Mouse (Mus musculus) liver, embryonic 13.5 days (tissue): ENCODE data around the gene Nme3. TPM values are rescaled to one million over a fixed set of nuclear protein-coding genes. Genes with fewer than 3 reads are reported as not detected.
"Not testable (repeated sequence)": the region's sequence is repeated elsewhere in the genome, so short reads cannot be mapped to it uniquely, and the experiment has no call there.

Experiments used
- ATAC-seq: fragments of 200-750 bp; cut with Nextera tagmentation; 2 replicates; pipeline ENCODE4 v1.8.0; 2017; ENCODE audit warnings: low read depth, mild to moderate bottlenecking, moderate number of reproducible peaks, moderate library complexity
- DNase-seq: peaks from one replicate; pipeline ENCODE4 v3.0.0; 2022
- H3K27ac ChIP-seq: fragments of 300-500 bp; sonication (generic); 2 replicates; pipeline ENCODE4 v1.5.1; 2015; ENCODE audit warnings: moderate library complexity, mild to moderate bottlenecking, inconsistent platforms
- H3K27me3 ChIP-seq: fragments of 300-500 bp; sonication (generic); 2 replicates; pipeline ENCODE4 v1.6.1; 2015; ENCODE audit warnings: mild to moderate bottlenecking, inconsistent platforms
- H3K36me3 ChIP-seq: fragments of 300-500 bp; sonication (generic); 2 replicates; pipeline ENCODE4 v1.6.1; 2015; ENCODE audit warnings: mild to moderate bottlenecking, inconsistent platforms
- H3K4me1 ChIP-seq: fragments of 300-500 bp; sonication (generic); replicated peaks from 2 replicates; pipeline ENCODE4 v1.6.1; 2015; ENCODE audit warnings: inconsistent platforms
- H3K4me2 ChIP-seq: fragments of 300-500 bp; sonication (generic); 2 replicates; pipeline ENCODE4 v1.6.1; 2015; ENCODE audit warnings: inconsistent platforms, mild to moderate bottlenecking, moderate library complexity
- H3K4me3 ChIP-seq: fragments of 300-500 bp; sonication (generic); replicated peaks from 2 replicates; pipeline ENCODE4 v1.5.1; 2015; ENCODE audit warnings: mild to moderate bottlenecking, inconsistent platforms
- H3K9ac ChIP-seq: fragments of 300-500 bp; sonication (generic); 2 replicates; pipeline ENCODE4 v1.6.1; 2015; ENCODE audit warnings: mild to moderate bottlenecking, inconsistent platforms
- H3K9me3 ChIP-seq: fragments of 300-500 bp; sonication (generic); replicated peaks from 2 replicates; pipeline ENCODE4 v1.6.1; 2016; ENCODE audit warnings: inconsistent platforms
- WGBS: fragments of 180-500 bp; shearing (Covaris S2); methylation state at CpG from one replicate; pipeline ENCODE4 v1.1.7; 2015; ENCODE audit not compliant: insufficient replicate concordance; 5-methylcytosine and 5-hydroxymethylcytosine counted together
- polyA plus RNA-seq: library from polyadenylated mRNA; unstranded; fragments of >200 nt; fragmentation: Nextera tagmentation; extraction: Ambion mirVana; gene quantifications from 2 replicates; pipeline ENCODE4 v1.2.1, GENCODE M21; 2015

Nme3 gene
- polyA plus RNA-seq, 1 experiment from 2014 or later = 65.6 TPM

GRCm38 (mm10) chr17:24936259-24937237, 40.2 kb downstream of the Nme3 start, which contains the start of gene Mapk8ip3:
Mapk8ip3 (minus strand) TSS chr17:24936977.
- no peaks in the 10 kb centered on the region for H3K9me3 ChIP-seq
- under 1% methylated on average over 78 of the region's 78 CpGs for WGBS
- H3K4me2 ChIP-seq = peak within 1 kb of the TSS; percentile 87
- peaks cover 41% of the 10 kb centered on the region for H3K4me1 ChIP-seq
- peak within 1 kb of the TSS; percentile 90 for H3K27ac ChIP-seq
- H3K4me3 ChIP-seq = peak within 1 kb of the TSS; percentile 82
- no peaks in the 10 kb centered on the region for H3K27me3 ChIP-seq
- DNase-seq (peak; percentile 97), ATAC-seq (peak; percentile 97)
- H3K9ac ChIP-seq = peak within 1 kb of the TSS; percentile 88
- peaks cover 18% of the 10 kb centered on the region for H3K36me3 ChIP-seq

- peaks cover 41% of the 10 kb centered on the region for H3K4me1 ChIP-seq
- no peak for DNase-seq
- peaks cover 15% of the 10 kb centered on the region for H3K36me3 ChIP-seq
- peak overlapping the region; percentile 87 for H3K4me2 ChIP-seq
- H3K4me3 ChIP-seq = peak overlapping the region; percentile 82
- WGBS = 41% methylated on average over 6 of the region's 6 CpGs
- ATAC-seq = no peak
- H3K27ac ChIP-seq = peak overlapping the region; percentile 90
- H3K9ac ChIP-seq = peak overlapping the region; percentile 88
- H3K9me3 ChIP-seq = no peaks in the 10 kb centered on the region
- no peaks in the 10 kb centered on the region for H3K27me3 ChIP-seq
Observed at GRCm38 (mm10) chr17:24937266-24937665, 41.0 kb downstream of the Nme3 start.

GRCm38 (mm10) chr17:24942453-24942852, 46.2 kb downstream of the Nme3 start:
- H3K36me3 ChIP-seq = peaks cover 47% of the 10 kb centered on the region
- not testable (repeated sequence) for H3K4me1 ChIP-seq, H3K27ac ChIP-seq, H3K27me3 ChIP-seq, H3K9me3 ChIP-seq, H3K4me3 ChIP-seq, H3K4me2 ChIP-seq, H3K9ac ChIP-seq
- peak; percentile 40 for DNase-seq
- ATAC-seq = 0 out of 2 replicates have a peak, but pooled peaks have one; percentile 60
- WGBS = 14% methylated on average over 2 of the region's 2 CpGs

- H3K36me3 ChIP-seq = peaks cover 53% of the 10 kb centered on the region
- WGBS = 83% methylated on average over 7 of the region's 7 CpGs
- H3K9me3 ChIP-seq = no peaks in the 10 kb centered on the region
- H3K27ac ChIP-seq = no peak overlapping the region
- H3K4me2 ChIP-seq = no peak overlapping the region
- ATAC-seq (no peak), DNase-seq (no peak)
- no peak overlapping the region for H3K4me3 ChIP-seq
- H3K9ac ChIP-seq = no peak overlapping the region
- H3K27me3 ChIP-seq = no peaks in the 10 kb centered on the region
- no peaks in the 10 kb centered on the region for H3K4me1 ChIP-seq
Observed at GRCm38 (mm10) chr17:24943036-24943435, 46.7 kb downstream of the Nme3 start.

- DNase-seq, H3K27me3 ChIP-seq: not testable (repeated sequence)
Observed at GRCm38 (mm10) chr17:24943589-24943988, 47.3 kb downstream of the Nme3 start.

More at GRCm38 (mm10) chr17:24943589-24943988, 47.3 kb downstream of the Nme3 start:
- not testable (repeated sequence) for H3K27ac ChIP-seq, H3K4me1 ChIP-seq, H3K4me2 ChIP-seq, H3K9me3 ChIP-seq, H3K4me3 ChIP-seq, H3K9ac ChIP-seq, ATAC-seq
- H3K36me3 ChIP-seq = peaks cover 59% of the 10 kb centered on the region
- 81% methylated on average over 1 of the region's 1 CpGs for WGBS

Other genes starting within 250 kb of the Nme3 start
- gene Slc9a3r2, start 246.2 kb upstream of the Nme3 start, polyA plus RNA-seq = 9.8 and 10.2 TPM in 2 replicates
- gene Npw, start 238.0 kb upstream of the Nme3 start, polyA plus RNA-seq = 0.24 and 0.28 TPM in 2 replicates
- gene Zfp598, start 226.8 kb upstream of the Nme3 start, polyA plus RNA-seq = 9.5 and 13.1 TPM in 2 replicates
- gene Syngr3, start 206.5 kb upstream of the Nme3 start, polyA plus RNA-seq = 0.10 and 0.31 TPM in 2 replicates
- 41.3 and 47.7 TPM in 2 replicates for gene Gfer, start 200.3 kb upstream of the Nme3 start, polyA plus RNA-seq
- gene Noxo1, start 200.3 kb upstream of the Nme3 start, polyA plus RNA-seq = 0.14 and 0.34 TPM in 2 replicates
- 53.0 and 53.2 TPM in 2 replicates for gene Tbl3, start 188.8 kb upstream of the Nme3 start, polyA plus RNA-seq
- gene Rnf151, start 178.4 kb upstream of the Nme3 start, polyA plus RNA-seq = 0.10 TPM in 1 of 2 replicates, not detected in the other
- gene Rps2, start 178.4 kb upstream of the Nme3 start, polyA plus RNA-seq = 1,350 and 1,469 TPM in 2 replicates
- 206 and 216 TPM in 2 replicates for gene Ndufb10, start 172.0 kb upstream of the Nme3 start, polyA plus RNA-seq
- gene Rpl3l, start 168.7 kb upstream of the Nme3 start, polyA plus RNA-seq = 0.10 TPM in 1 of 2 replicates, not detected in the other
- 21.3 and 21.8 TPM in 2 replicates for gene Msrb1, start 159.9 kb upstream of the Nme3 start, polyA plus RNA-seq
- not detected in 2 replicates for gene Hs3st6, start 143.5 kb upstream of the Nme3 start, polyA plus RNA-seq
- gene Meiob, start 92.2 kb upstream of the Nme3 start, polyA plus RNA-seq = 1.5 and 1.6 TPM in 2 replicates
- gene Hagh, start 56.4 kb upstream of the Nme3 start, polyA plus RNA-seq = 79.5 and 83.1 TPM in 2 replicates
- 34.6 and 34.9 TPM in 2 replicates for gene Fahd1, start 46.1 kb upstream of the Nme3 start, polyA plus RNA-seq
- 5.1 and 6.0 TPM in 2 replicates for gene Igfals, start 30.5 kb upstream of the Nme3 start, polyA plus RNA-seq
- 89.3 and 93.2 TPM in 2 replicates for gene Nubp2, start 10.2 kb upstream of the Nme3 start, polyA plus RNA-seq
- 37.9 and 38.4 TPM in 2 replicates for gene Spsb3, start 9.9 kb upstream of the Nme3 start, polyA plus RNA-seq
- 13.8 and 14.6 TPM in 2 replicates for gene Eme2, start 1.4 kb upstream of the Nme3 start, polyA plus RNA-seq
- 84.2 TPM in 2 replicates for gene Mrps34, start 1.4 kb upstream of the Nme3 start, polyA plus RNA-seq
- 7.6 and 8.6 TPM in 2 replicates for gene Mapk8ip3, start 40.5 kb downstream of the Nme3 start, polyA plus RNA-seq
- 75.1 and 86.8 TPM in 2 replicates for gene Jpt2, start 64.2 kb downstream of the Nme3 start, polyA plus RNA-seq
- 2.8 and 3.8 TPM in 2 replicates for gene Cramp1l, start 119.3 kb downstream of the Nme3 start, polyA plus RNA-seq
- gene Ift140, start 119.6 kb downstream of the Nme3 start, polyA plus RNA-seq = 94.4 and 99.3 TPM in 2 replicates
- gene Tmem204, start 187.1 kb downstream of the Nme3 start, polyA plus RNA-seq = 5.2 and 5.6 TPM in 2 replicates
- 16.3 and 18.2 TPM in 2 replicates for gene Telo2, start 219.5 kb downstream of the Nme3 start, polyA plus RNA-seq
- 0.09 TPM in 1 of 2 replicates, not detected in the other for gene Ptx4, start 224.3 kb downstream of the Nme3 start, polyA plus RNA-seq
- 9.1 and 12.8 TPM in 2 replicates for gene Clcn7, start 236.9 kb downstream of the Nme3 start, polyA plus RNA-seq